Mouse (Mus musculus): ENCODE measurements around the gene Smchd1.
A peak's percentile ranks its signal among the peaks of the same experiment; 100 is the strongest.
"Not testable (repeated sequence)": the region's sequence is repeated elsewhere in the genome, so short reads cannot be mapped to it uniquely, and the experiment has no call there.

Smchd1 gene

GRCm38 (mm10) chr17:71474762-71475704, at the start of gene Smchd1:
TSS of gene Smchd1 (minus strand) at chr17:71475343.
- DNase-seq = peak; percentile 93 to 95

DNA sequence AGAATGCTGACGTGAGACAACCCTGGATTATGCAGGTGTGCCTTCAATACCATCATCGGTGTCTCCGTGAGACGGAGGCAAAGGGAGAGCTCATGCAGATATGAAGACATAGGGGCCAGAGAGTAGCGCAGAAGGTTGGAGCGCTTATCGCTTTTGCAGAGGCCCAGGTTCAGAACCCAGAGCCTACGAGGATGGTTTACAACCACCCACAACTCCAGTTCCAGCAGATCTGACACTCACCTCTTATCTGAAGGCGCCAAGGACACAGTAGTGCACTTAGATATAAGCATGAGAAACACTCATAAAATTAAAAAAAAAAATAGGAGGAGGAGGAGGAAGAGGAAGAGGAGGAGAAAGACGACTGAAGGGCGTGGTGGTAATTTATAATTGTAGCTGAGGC, 35.2 kb upstream of the Smchd1 start:
- DNase-seq = no peak

DNA sequence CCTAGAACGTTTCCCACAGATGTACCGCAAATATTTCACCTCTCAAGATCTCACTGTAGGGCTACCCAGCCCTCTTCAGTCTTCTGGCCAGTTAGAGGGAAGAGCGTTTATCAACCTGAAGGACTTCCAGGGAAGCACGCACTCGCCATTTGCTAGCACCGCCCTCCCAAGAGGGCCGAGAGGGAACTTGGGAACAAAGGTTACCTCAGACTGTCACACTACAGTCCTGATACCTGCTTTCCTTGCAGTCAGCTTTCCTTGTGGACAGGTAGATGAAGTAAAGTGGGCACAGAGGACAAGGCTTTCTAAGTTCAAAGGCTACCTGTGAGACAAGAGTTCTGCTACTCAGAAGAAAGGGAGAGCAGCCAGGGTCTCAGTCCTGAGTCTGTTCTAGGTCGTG, 31.7 kb upstream of the Smchd1 start:
- no peak for DNase-seq

DNA sequence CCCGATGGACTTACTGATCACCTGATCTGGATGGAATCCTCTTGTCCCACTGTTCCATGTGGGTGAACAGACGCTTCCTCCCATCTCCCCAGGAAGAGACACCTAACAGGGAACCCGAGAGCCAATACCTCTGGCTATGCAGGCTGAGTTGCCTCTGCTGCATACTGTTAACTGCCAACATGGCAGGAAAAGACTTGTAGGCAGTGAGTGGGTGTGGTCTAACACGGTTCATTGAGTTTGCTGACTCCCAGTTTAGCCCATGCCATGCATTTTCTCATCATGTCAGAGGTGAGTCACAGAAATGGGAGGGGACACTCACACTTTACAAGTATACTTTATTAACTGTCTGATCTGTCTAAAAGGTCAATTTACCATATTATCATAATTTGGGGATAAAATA, 20.6 kb upstream of the Smchd1 start:
- DNase-seq = no peak

DNA sequence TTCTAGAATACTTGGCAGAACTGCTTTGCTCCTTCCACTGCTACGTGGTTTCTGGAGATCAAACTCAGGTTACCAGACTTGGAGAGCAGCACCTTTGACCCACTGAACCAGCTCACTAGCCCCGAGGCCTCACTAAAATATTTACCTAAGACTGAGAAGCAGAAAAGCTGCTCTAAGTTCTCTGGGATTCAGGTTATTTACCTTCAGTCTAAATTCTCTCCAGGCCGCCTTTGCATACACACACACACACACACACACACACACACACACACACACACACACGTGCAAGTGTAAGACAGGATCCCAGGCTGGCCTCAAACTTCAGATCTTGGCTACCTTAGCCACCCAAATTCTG, 16.2 kb upstream of the Smchd1 start:
- no peak for DNase-seq

- DNase-seq = no peak
These were observed 15.7 kb upstream of the Smchd1 start for GRCm38 (mm10) chr17:71490666-71491331.

DNA sequence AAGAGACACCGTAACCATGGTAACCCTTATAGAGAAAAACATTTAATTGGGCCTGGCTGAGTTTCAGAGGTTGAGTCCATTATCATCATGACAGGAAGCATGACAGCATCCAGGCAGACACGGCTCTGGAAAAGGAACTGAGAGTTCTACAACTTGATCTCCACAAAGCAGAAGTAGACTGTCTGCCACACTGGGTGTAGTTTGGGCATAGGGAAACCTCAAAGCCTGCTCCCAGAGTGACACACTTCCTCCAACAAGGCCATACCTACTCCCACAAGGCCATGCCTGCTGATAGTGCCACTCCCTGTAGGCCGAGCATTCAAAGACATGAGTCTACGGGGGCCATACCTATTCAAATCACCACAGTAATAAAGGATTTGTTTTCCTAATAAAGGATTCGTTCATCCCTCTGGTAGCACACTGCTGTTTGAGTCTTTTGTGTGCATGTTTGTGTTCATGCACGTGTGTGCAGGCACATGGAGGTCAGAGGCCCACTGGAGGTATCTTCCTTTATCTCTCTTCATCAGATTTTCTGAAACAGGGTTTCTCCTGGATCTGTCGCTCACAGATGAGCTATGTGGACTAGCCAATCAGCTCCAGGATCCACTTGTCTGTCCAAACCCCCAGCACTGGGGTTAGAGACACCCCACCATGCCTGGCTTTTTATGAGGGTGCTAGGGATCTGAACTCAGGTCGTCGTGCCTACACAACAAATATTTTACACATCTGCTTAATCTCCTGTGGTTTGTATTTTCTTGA, 14.7 kb upstream of the Smchd1 start:
- no peak for DNase-seq

DNA sequence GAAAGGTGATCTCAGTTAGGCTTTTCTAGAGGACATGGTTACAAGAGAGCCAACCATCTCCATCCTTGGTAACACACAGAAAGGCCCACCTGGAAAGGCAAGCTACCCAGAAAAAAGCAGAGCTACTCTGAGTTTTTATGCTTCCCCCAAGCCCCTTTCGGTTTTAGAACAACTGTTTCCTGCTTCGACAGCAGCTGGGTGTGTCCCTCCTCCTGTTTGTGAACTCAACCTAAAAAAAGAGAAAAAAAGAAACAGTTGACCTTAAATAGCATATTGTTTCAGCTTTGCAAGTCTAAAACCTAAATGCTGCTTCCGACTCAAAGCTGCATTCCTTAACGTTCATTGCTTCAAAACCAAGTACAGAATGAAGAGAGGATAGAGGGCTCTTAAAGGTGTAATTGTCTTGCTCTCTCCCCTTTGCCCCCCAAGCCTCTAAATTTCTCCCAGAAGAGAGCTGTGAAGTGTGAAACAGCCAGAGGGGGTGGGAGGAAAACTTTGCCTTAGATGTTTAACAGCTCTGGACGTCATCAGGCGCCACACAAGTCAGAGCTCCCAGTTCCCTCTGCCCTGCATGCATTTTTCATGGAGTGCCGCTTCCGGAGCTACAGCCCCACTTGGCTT, 11.2 kb upstream of the Smchd1 start:
- no peak for DNase-seq

- no peak for DNase-seq
These were observed 10.7 kb upstream of the Smchd1 start for GRCm38 (mm10) chr17:71485791-71486230.

DNA sequence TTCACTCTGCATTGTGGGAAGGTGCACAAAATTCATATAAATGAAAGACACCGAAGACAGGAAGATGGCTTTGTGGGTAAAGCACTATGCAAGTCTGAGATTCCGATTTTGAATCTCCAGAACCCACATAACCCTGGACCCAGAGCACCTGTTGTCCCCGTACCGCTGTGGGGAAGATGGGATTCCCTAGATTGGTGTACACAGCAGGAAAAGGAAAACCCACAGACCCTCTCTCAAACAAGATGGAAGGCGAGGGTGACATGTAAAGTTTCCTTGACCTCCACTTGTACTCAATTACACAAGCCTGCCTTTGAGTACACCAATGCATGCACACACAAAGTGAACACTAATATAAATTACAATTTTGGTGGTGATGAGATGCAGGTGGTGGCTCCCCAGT, 9.6 kb upstream of the Smchd1 start:
- no peak for DNase-seq

DNA sequence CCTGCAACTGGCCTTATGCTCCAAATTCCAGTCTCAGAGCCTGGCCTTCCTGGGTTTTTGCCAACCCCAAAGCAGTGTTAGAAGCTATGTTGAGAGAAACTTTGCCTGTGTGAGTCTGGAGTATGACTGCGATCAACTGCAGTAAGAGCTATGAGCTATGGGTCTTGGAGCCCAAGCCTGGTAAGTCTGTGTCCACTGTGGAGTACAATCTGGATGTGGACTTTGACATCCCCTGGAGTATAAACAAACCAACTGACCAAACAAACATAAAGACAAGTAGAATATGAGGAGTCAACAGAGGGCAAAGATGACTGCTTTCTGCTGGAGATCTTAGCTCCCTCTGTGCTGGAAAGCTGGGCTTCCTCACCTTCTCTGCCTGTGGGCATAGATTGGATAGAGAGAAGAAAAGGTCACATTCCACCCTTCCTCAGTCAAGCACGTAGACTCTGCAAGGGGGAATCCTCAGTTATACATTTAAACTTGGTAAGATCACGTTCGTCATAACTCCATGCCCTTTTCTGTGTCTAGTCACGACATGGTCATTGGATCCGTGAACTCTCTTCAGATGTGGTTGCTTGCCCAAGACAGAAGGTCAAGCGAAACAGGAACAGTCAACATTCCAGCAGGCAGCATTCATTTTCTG, 8.4 kb upstream of the Smchd1 start:
- DNase-seq = no peak

- no peak for DNase-seq
These were observed 4.3 kb upstream of the Smchd1 start for GRCm38 (mm10) chr17:71479381-71479901.

DNA sequence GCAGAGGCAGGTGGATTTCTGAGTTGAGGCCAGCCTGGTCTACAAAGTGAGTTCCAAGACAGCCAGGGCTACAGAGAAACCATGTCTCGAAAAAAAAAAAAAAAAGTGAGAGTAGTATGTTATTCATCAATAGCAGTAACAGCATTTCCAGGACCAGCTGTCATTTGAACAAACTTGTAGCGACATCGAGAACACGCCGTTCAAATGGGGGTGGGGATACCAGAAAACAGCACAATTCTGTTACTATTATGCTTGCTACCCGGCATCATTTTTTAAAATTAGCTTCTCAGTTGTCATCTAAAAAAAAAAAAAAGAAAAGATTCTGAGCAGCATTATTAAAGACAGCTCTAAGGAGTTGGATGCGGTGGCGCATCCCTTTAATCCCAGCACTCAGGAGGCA, 2.3 kb upstream of the Smchd1 start:
- no peak for DNase-seq

- peak; percentile 10 to 22 for DNase-seq
These were observed 1.3 kb upstream of the Smchd1 start for GRCm38 (mm10) chr17:71476346-71477020.

GRCm38 (mm10) chr17:71475705-71476089, 554 bp upstream of the Smchd1 start:
- peak; percentile 76 to 80 for DNase-seq

GRCm38 (mm10) chr17:71474128-71474527, 1.0 kb downstream of the Smchd1 start:
- DNase-seq = peak in 1 of 2 experiments; percentile 15

- DNase-seq = no peak
These were observed 3.9 kb downstream of the Smchd1 start for GRCm38 (mm10) chr17:71471261-71471660.

GRCm38 (mm10) chr17:71460312-71460711, 14.8 kb downstream of the Smchd1 start:
- DNase-seq = no peak

GRCm38 (mm10) chr17:71459818-71460217, 15.3 kb downstream of the Smchd1 start, which contains the start of gene Gm4707:
TSS of gene Gm4707 (minus strand) at chr17:71459918.
- DNase-seq = no peak

DNA sequence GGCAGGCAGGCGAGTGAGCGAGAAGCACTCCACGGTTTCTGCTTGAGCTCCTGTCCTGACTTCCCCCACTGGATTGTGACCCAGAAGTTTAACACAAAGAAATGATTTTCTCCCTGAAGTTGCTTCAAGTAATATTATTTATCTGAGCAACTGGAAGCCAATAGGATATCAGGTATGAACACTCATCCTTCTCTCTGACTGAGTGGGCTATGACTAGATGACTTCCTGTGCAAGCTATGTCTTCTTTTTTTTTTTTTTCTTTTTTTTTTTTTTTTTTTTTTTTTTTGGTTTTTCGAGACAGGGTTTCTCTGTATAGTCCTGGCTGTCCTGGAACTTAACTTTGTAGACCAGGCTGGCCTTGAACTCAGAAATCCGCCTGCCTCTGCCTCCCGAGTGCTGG, 17.8 kb downstream of the Smchd1 start:
- DNase-seq = not testable (repeated sequence)

DNA sequence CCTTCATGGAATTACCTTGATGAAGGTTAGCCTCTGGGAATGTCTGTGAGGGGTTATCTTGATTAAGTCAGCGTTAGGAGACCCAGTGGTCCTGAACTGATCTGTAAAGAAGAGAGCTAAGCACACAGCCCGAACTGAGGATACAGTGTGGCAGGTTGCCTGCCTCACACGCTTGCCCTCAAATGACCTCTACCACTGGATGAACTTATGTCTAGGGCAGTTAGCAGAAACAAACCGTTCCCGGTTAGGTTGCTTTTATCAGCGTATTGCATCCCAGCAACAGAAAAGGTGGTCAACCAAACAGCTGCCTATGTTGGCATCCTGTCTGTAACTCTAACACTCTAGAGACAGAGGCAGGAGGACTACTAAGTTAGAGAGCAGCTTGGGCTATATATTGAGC, 30.0 kb downstream of the Smchd1 start:
- no peak for DNase-seq
